Mouse (Mus musculus) hindbrain, embryonic 12.5 days (tissue): ENCODE data around the gene Inhba. TPM values are rescaled to one million over a fixed set of nuclear protein-coding genes. Genes with fewer than 3 reads are reported as not detected.
A peak's percentile ranks its signal among the peaks of the same experiment; 100 is the strongest.

Experiments used
- ATAC-seq: fragments of 200-750 bp; cut with Nextera tagmentation; 2 replicates; pipeline ENCODE4 v1.8.0; 2017; ENCODE audit warnings: moderate TSS enrichment; ENCODE audit not compliant: low FRiP score
- H3K27ac ChIP-seq: fragments of 300-500 bp; sonication (generic); 2 replicates; pipeline ENCODE4 v1.5.1; 2016; ENCODE audit warnings: mild to moderate bottlenecking
- H3K27me3 ChIP-seq: fragments of 300-500 bp; sonication (generic); 2 replicates; pipeline ENCODE4 v1.6.1; 2016; ENCODE audit warnings: mild to moderate bottlenecking
- H3K36me3 ChIP-seq: fragments of 300-500 bp; sonication (generic); 2 replicates; pipeline ENCODE4 v1.6.1; 2016; ENCODE audit warnings: mild to moderate bottlenecking
- H3K4me1 ChIP-seq: fragments of 300-500 bp; sonication (generic); 2 replicates; pipeline ENCODE4 v1.6.1; 2016
- H3K4me2 ChIP-seq: fragments of 300-500 bp; sonication (generic); replicated peaks from 2 replicates; pipeline ENCODE4 v1.6.1; 2016; ENCODE audit warnings: mild to moderate bottlenecking
- H3K4me3 ChIP-seq: fragments of 300-500 bp; sonication (generic); 2 replicates; pipeline ENCODE4 v1.5.1; 2016; ENCODE audit warnings: mild to moderate bottlenecking
- H3K9ac ChIP-seq: fragments of 300-500 bp; sonication (generic); 2 replicates; pipeline ENCODE4 v1.6.1; 2016; ENCODE audit warnings: mild to moderate bottlenecking, moderate library complexity
- H3K9me3 ChIP-seq: fragments of 300-500 bp; sonication (generic); replicated peaks from 2 replicates; pipeline ENCODE4 v1.6.1; 2016; ENCODE audit warnings: mild to moderate bottlenecking
- WGBS: fragments of 180-500 bp; shearing (Covaris S2); methylation state at CpG from one replicate; pipeline ENCODE4 v1.1.7; 2016; 5-methylcytosine and 5-hydroxymethylcytosine counted together
- polyA plus RNA-seq: library from polyadenylated mRNA; unstranded; fragments of >200 nt; fragmentation: Nextera tagmentation; extraction: Ambion mirVana; gene quantifications from 2 replicates; pipeline ENCODE4 v1.2.1, GENCODE M21; 2016

Inhba gene
- polyA plus RNA-seq, 1 experiment from 2014 or later = 3.5 TPM

- Histone ChIP-seq H3K4me3 (peak overlapping the region; percentile 43), H3K4me2 (peak overlapping the region; percentile 80), H3K9ac (peak overlapping the region; percentile 74), H3K4me1 (peaks cover 12% of the 10 kb centered on the region), H3K27me3 (peaks cover 19% of the 10 kb centered on the region), H3K36me3 (no peaks in the 10 kb centered on the region), H3K27ac (no peak overlapping the region), H3K9me3 (no peaks in the 10 kb centered on the region)
- peak; percentile 91 for ATAC-seq
- 5% methylated on average over 19 of the region's 19 CpGs for WGBS
Measured at GRCm38 (mm10) chr13:16012243-16012887, 714 bp downstream of the Inhba start.

- Histone ChIP-seq H3K4me3 (no peak overlapping the region), H3K9ac (no peak overlapping the region), H3K4me2 (no peak overlapping the region), H3K36me3 (no peaks in the 10 kb centered on the region), H3K9me3 (no peaks in the 10 kb centered on the region), H3K27me3 (peaks cover 37% of the 10 kb centered on the region), H3K27ac (no peak overlapping the region), H3K4me1 (peaks cover 18% of the 10 kb centered on the region)
- ATAC-seq = no peak
- 64% methylated on average over 3 of the region's 3 CpGs for WGBS
Measured at GRCm38 (mm10) chr13:16014166-16014565, 2.5 kb downstream of the Inhba start.

- WGBS = 0% methylated on average over 1 of the region's 2 CpGs
- peak overlapping the region; percentile 66; the same call in 1 of the 2 replicates for H3K4me2 ChIP-seq
- no peak overlapping the region for H3K9ac ChIP-seq
- H3K36me3 ChIP-seq = no peaks in the 10 kb centered on the region
- no peak overlapping the region for H3K4me3 ChIP-seq
- H3K27ac ChIP-seq = no peak overlapping the region
- H3K4me1 ChIP-seq = peaks cover 17% of the 10 kb centered on the region
- H3K27me3 ChIP-seq = peaks cover 37% of the 10 kb centered on the region
- ATAC-seq = no peak
- no peaks in the 10 kb centered on the region for H3K9me3 ChIP-seq
Measured at GRCm38 (mm10) chr13:16016506-16016905, 4.9 kb downstream of the Inhba start.

GRCm38 (mm10) chr13:16017338-16017737 lies 5.7 kb downstream of the Inhba start:
- Histone ChIP-seq H3K36me3 (no peaks in the 10 kb centered on the region), H3K4me1 (peaks cover 14% of the 10 kb centered on the region), H3K4me3 (peak overlapping the region; percentile 35), H3K9me3 (no peaks in the 10 kb centered on the region), H3K9ac (peak overlapping the region; percentile 52), H3K27me3 (peaks cover 35% of the 10 kb centered on the region), H3K27ac (no peak overlapping the region), H3K4me2 (peak overlapping the region; percentile 66)
- under 1% methylated on average over 20 of the region's 20 CpGs for WGBS
- ATAC-seq = no peak

GRCm38 (mm10) chr13:16017777-16018176 lies 6.1 kb downstream of the Inhba start:
- Histone ChIP-seq H3K27me3 (peaks cover 33% of the 10 kb centered on the region), H3K4me3 (peak overlapping the region; percentile 35), H3K4me2 (peak overlapping the region; percentile 66), H3K9me3 (no peaks in the 10 kb centered on the region), H3K36me3 (no peaks in the 10 kb centered on the region), H3K9ac (peak overlapping the region; percentile 52), H3K4me1 (peaks cover 11% of the 10 kb centered on the region), H3K27ac (no peak overlapping the region)
- ATAC-seq = no peak
- WGBS = 2% methylated on average over 9 of the region's 9 CpGs

- ATAC-seq = no peak
- no peak overlapping the region for H3K9ac ChIP-seq
- WGBS = 82% methylated on average over 3 of the region's 3 CpGs
- no peaks in the 10 kb centered on the region for H3K9me3 ChIP-seq
- no peak overlapping the region for H3K4me2 ChIP-seq
- H3K27me3 ChIP-seq = peaks cover 33% of the 10 kb centered on the region
- H3K4me1 ChIP-seq = peaks cover 11% of the 10 kb centered on the region
- H3K27ac ChIP-seq = no peak overlapping the region
- H3K36me3 ChIP-seq = no peaks in the 10 kb centered on the region
- H3K4me3 ChIP-seq = no peak overlapping the region
Measured at GRCm38 (mm10) chr13:16018807-16019510, 7.3 kb downstream of the Inhba start.

- 0 out of 2 replicates have a peak, but pooled peaks have one; percentile 42 for ATAC-seq
- Histone ChIP-seq H3K4me3 (no peak overlapping the region), H3K36me3 (no peaks in the 10 kb centered on the region), H3K4me2 (no peak overlapping the region), H3K27ac (no peak overlapping the region), H3K4me1 (peaks cover 11% of the 10 kb centered on the region), H3K9ac (no peak overlapping the region), H3K9me3 (no peaks in the 10 kb centered on the region), H3K27me3 (peaks cover 33% of the 10 kb centered on the region)
- WGBS = 8% methylated on average over 1 of the region's 1 CpGs
Measured at GRCm38 (mm10) chr13:16020659-16021058, 9.0 kb downstream of the Inhba start.

GRCm38 (mm10) chr13:16021181-16021580 lies 9.5 kb downstream of the Inhba start:
- no peak for ATAC-seq
- Histone ChIP-seq H3K27ac (no peak overlapping the region), H3K4me1 (peaks cover 11% of the 10 kb centered on the region), H3K9me3 (no peaks in the 10 kb centered on the region), H3K4me2 (no peak overlapping the region), H3K4me3 (no peak overlapping the region), H3K9ac (no peak overlapping the region), H3K27me3 (peaks cover 28% of the 10 kb centered on the region), H3K36me3 (no peaks in the 10 kb centered on the region)
- 57% methylated on average over 6 of the region's 6 CpGs for WGBS

- Histone ChIP-seq H3K4me3 (no peak overlapping the region), H3K27ac (no peak overlapping the region), H3K4me1 (peaks cover 11% of the 10 kb centered on the region), H3K9me3 (no peaks in the 10 kb centered on the region), H3K4me2 (no peak overlapping the region), H3K9ac (no peak overlapping the region), H3K27me3 (peaks cover 24% of the 10 kb centered on the region), H3K36me3 (no peaks in the 10 kb centered on the region)
- ATAC-seq = no peak
- WGBS = 94% methylated on average over 7 of the region's 7 CpGs
Measured at GRCm38 (mm10) chr13:16021849-16022248, 10.2 kb downstream of the Inhba start.

- WGBS = 93% methylated on average over 8 of the region's 8 CpGs
Measured at GRCm38 (mm10) chr13:16022536-16022935, 10.9 kb downstream of the Inhba start.

GRCm38 (mm10) chr13:16023070-16024039 lies 11.7 kb downstream of the Inhba start:
- no peak overlapping the region for H3K4me2 ChIP-seq
- WGBS = 58% methylated on average over 13 of the region's 13 CpGs
- H3K4me1 ChIP-seq = no peaks in the 10 kb centered on the region
- no peaks in the 10 kb centered on the region for H3K9me3 ChIP-seq
- peaks cover 8% of the 10 kb centered on the region for H3K27me3 ChIP-seq
- no peak overlapping the region for H3K4me3 ChIP-seq
- peak; percentile 65 for ATAC-seq
- no peak overlapping the region for H3K27ac ChIP-seq
- no peak overlapping the region for H3K9ac ChIP-seq
- no peaks in the 10 kb centered on the region for H3K36me3 ChIP-seq

More at GRCm38 (mm10) chr13:16022536-16022935, 10.9 kb downstream of the Inhba start:
- no peak overlapping the region for H3K4me3 ChIP-seq
- no peak overlapping the region for H3K27ac ChIP-seq
- no peaks in the 10 kb centered on the region for H3K36me3 ChIP-seq
- no peak overlapping the region for H3K4me2 ChIP-seq
- no peak overlapping the region for H3K9ac ChIP-seq
- H3K27me3 ChIP-seq = peaks cover 17% of the 10 kb centered on the region
- peaks cover 5% of the 10 kb centered on the region for H3K4me1 ChIP-seq
- no peak for ATAC-seq
- no peaks in the 10 kb centered on the region for H3K9me3 ChIP-seq

GRCm38 (mm10) chr13:16030557-16031057 lies 19.0 kb downstream of the Inhba start:
- Histone ChIP-seq H3K4me3 (no peak overlapping the region), H3K4me1 (no peaks in the 10 kb centered on the region), H3K9ac (no peak overlapping the region), H3K36me3 (no peaks in the 10 kb centered on the region), H3K27ac (no peak overlapping the region), H3K4me2 (no peak overlapping the region), H3K27me3 (no peaks in the 10 kb centered on the region), H3K9me3 (no peaks in the 10 kb centered on the region)
- ATAC-seq = no peak
- 84% methylated on average over 5 of the region's 5 CpGs for WGBS
